Mouse (Mus musculus) ES-E14 (cell line): ENCODE measurements around the gene Atp6v0a1. TPM values are rescaled to one million over a fixed set of nuclear protein-coding genes. Genes with fewer than 3 reads are reported as not detected.
A peak's percentile ranks its signal among the peaks of the same experiment; 100 is the strongest.

ENCODE experiments used
- DNase-seq: peaks from one replicate; pipeline ENCODE4 v3.0.0-alpha.2; 2013; ENCODE audit warnings: low read depth, low spot score
- H3K27ac ChIP-seq: 2 replicates; pipeline ENCODE4 v1.5.1; 2012; ENCODE audit warnings: low read depth, mild to moderate bottlenecking, low read length, moderate library complexity, mixed read lengths; ENCODE audit not compliant: poor library complexity, insufficient read depth, severe bottlenecking
- H3K36me3 ChIP-seq: 2 replicates; pipeline ENCODE4 v1.6.1; 2012; ENCODE audit warnings: mild to moderate bottlenecking, low read length, moderate library complexity, mixed read lengths; ENCODE audit not compliant: control insufficient read depth, poor library complexity, insufficient read depth, severe bottlenecking
- H3K4me1 ChIP-seq, 2 experiments: fragments of 150-350 bp in 1 of 2; sonication (generic) in 1 of 2; 2 replicates each; pipeline ENCODE4 v1.6.1; 2012; ENCODE audit warnings: low read length in 2 of 2, mild to moderate bottlenecking in 1 of 2, mixed read lengths in 1 of 2; ENCODE audit not compliant: control insufficient read depth in 2 of 2, insufficient read depth in 2 of 2, poor library complexity in 1 of 2
- H3K4me3 ChIP-seq, 2 experiments: fragments of 150-350 bp in 1 of 2; sonication (generic) in 1 of 2; 2 replicates each; pipeline ENCODE4 v1.5.1; 2012; ENCODE audit warnings: low read length in 2 of 2, low read depth in 1 of 2, mild to moderate bottlenecking in 1 of 2, mixed read lengths in 1 of 2; ENCODE audit not compliant: insufficient read depth in 1 of 2, poor library complexity in 1 of 2, severe bottlenecking in 1 of 2
- H3K9ac ChIP-seq: 2 replicates; pipeline ENCODE4 v1.6.1; 2012; ENCODE audit warnings: low read depth, mild to moderate bottlenecking, low read length, mixed read lengths; ENCODE audit not compliant: poor library complexity, insufficient read depth, severe bottlenecking
- H3K9me3 ChIP-seq: fragments of 150-350 bp; sonication (generic); 2 replicates; pipeline ENCODE4 v1.6.1; 2012; ENCODE audit warnings: low read depth, mild to moderate bottlenecking, low read length; ENCODE audit not compliant: control insufficient read depth, insufficient read depth
- CHD2 ChIP-seq: IDR thresholded peaks from 2 replicates; pipeline ENCODE4 v1.6.1; 2014; ENCODE audit warnings: mild to moderate bottlenecking, low read depth, low read length, inconsistent platforms
- HCFC1 ChIP-seq: IDR thresholded peaks from 2 replicates; pipeline ENCODE4 v1.6.1; 2012; ENCODE audit warnings: low read length, inconsistent platforms, borderline replicate concordance; ENCODE audit not compliant: insufficient read depth
- MAFK ChIP-seq: IDR thresholded peaks from 2 replicates; pipeline ENCODE4 v1.6.1; 2014; ENCODE audit warnings: mild to moderate bottlenecking, low read depth, low read length, inconsistent platforms; ENCODE audit not compliant: insufficient read depth
- ZC3H11A ChIP-seq: IDR thresholded peaks from 2 replicates; pipeline ENCODE4 v1.6.1; 2012; ENCODE audit warnings: low read depth, mild to moderate bottlenecking, inconsistent platforms, low read length, borderline replicate concordance
- ZNF384 ChIP-seq: IDR thresholded peaks from 2 replicates; pipeline ENCODE4 v1.6.1; 2012; ENCODE audit warnings: low read depth, low read length, inconsistent platforms
- in situ Hi-C, 2 experiments: fragments of 600-800 bp; cut with MboI; formaldehyde crosslinking; loops; one replicate each; pipeline ENCODE4 v1.15.1; 2025; ENCODE audit warnings: low sequenced_read_pairs in 2 of 2, inconsistent platforms in 1 of 2; ENCODE audit not compliant: unreplicated experiment in 2 of 2
- total RNA-seq: library from RNA; depleted of rRNA; stranded (reverse); fragments of 300-350 nt; gene quantifications from 2 replicates; pipeline ENCODE4 v1.2.3, GENCODE M21; 2012

The Atp6v0a1 gene
- total RNA-seq, 1 experiment: 38.1 TPM

GRCm38 (mm10) chr11:100970557-100970937 lies 38.7 kb upstream of the Atp6v0a1 start, which contains the start of gene Cavin1:
TSS of gene Cavin1 (minus strand) at chr11:100970887.
- H3K4me3 ChIP-seq: peak within 1 kb of the TSS; percentile 63 to 74
- no peak for DNase-seq
- H3K4me1 ChIP-seq: 0 out of 4 replicates have a peak, but pooled peaks cover 0 to 1% of the 10 kb centered on the region in 2 experiments
- no peak for TF ChIP-seq ZC3H11A
- no peak for TF ChIP-seq MAFK
- no peak for TF ChIP-seq HCFC1
- no peak for TF ChIP-seq ZNF384
- no peak for TF ChIP-seq CHD2
- in situ Hi-C loops: no loop called here
- H3K9me3 ChIP-seq: no peaks in the 10 kb centered on the region
- H3K36me3 ChIP-seq: no peaks in the 10 kb centered on the region
- H3K9ac ChIP-seq: peak within 1 kb of the TSS; percentile 67
- H3K27ac ChIP-seq: no peak within 1 kb of the TSS

- Histone ChIP-seq H3K27ac (no peak overlapping the region), H3K4me1 (0 out of 4 replicates have a peak, but pooled peaks cover 0 to 1% of the 10 kb centered on the region in 2 experiments), H3K36me3 (no peaks in the 10 kb centered on the region), H3K9ac (no peak overlapping the region), H3K9me3 (no peaks in the 10 kb centered on the region), H3K4me3 (no peak overlapping the region)
- no peak for TF ChIP-seq CHD2
- no peak for TF ChIP-seq HCFC1
- no peak for TF ChIP-seq ZNF384
- no peak for TF ChIP-seq ZC3H11A
- no peak for TF ChIP-seq MAFK
- in situ Hi-C loops: no loop called here
- no peak for DNase-seq
These were observed 37.8 kb upstream of the Atp6v0a1 start for GRCm38 (mm10) chr11:100971455-100971854.

GRCm38 (mm10) chr11:100973245-100973644 lies 36.0 kb upstream of the Atp6v0a1 start:
- Histone ChIP-seq H3K27ac (no peak overlapping the region), H3K9ac (no peak overlapping the region), H3K9me3 (no peaks in the 10 kb centered on the region)

GRCm38 (mm10) chr11:100974381-100974970 lies 34.8 kb upstream of the Atp6v0a1 start:
- no peak overlapping the region for H3K4me3 ChIP-seq
- in situ Hi-C loops: no loop called here
- no peak overlapping the region for H3K27ac ChIP-seq
- no peak for DNase-seq
- H3K4me1 ChIP-seq: no peaks in the 10 kb centered on the region
- no peaks in the 10 kb centered on the region for H3K9me3 ChIP-seq
- no peaks in the 10 kb centered on the region for H3K36me3 ChIP-seq
- TF ChIP-seq ZNF384 (no peak), MAFK (peak; percentile 25; the same call in 1 of the 2 replicates), CHD2 (no peak)
- no peak overlapping the region for H3K9ac ChIP-seq

More at GRCm38 (mm10) chr11:100973245-100973644, 36.0 kb upstream of the Atp6v0a1 start:
- no peak for DNase-seq
- no peaks in the 10 kb centered on the region for H3K36me3 ChIP-seq
- in situ Hi-C loops: no loop called here
- H3K4me1 ChIP-seq: 0 out of 4 replicates have a peak, but pooled peaks cover 0 to 1% of the 10 kb centered on the region in 2 experiments
- no peak for TF ChIP-seq CHD2
- no peak for TF ChIP-seq HCFC1
- no peak for TF ChIP-seq MAFK
- TF ChIP-seq ZC3H11A: no peak
- no peak for TF ChIP-seq ZNF384
- H3K4me3 ChIP-seq: no peak overlapping the region

GRCm38 (mm10) chr11:100975241-100975640 lies 34.0 kb upstream of the Atp6v0a1 start:
- in situ Hi-C loops: no loop called here
- DNase-seq: no peak
- H3K9me3 ChIP-seq: no peaks in the 10 kb centered on the region
- H3K4me3 ChIP-seq: no peak overlapping the region
- no peak overlapping the region for H3K9ac ChIP-seq
- H3K27ac ChIP-seq: no peak overlapping the region
- no peak for TF ChIP-seq HCFC1
- no peak for TF ChIP-seq CHD2
- TF ChIP-seq ZC3H11A: no peak
- TF ChIP-seq ZNF384: no peak
- TF ChIP-seq MAFK: no peak
- no peaks in the 10 kb centered on the region for H3K4me1 ChIP-seq
- H3K36me3 ChIP-seq: no peaks in the 10 kb centered on the region
